Mouse (Mus musculus) neural tube, embryonic 12.5 days (tissue): ENCODE results near the gene Ccr3. TPM values are rescaled to one million over a fixed set of nuclear protein-coding genes. Genes with fewer than 3 reads are reported as not detected.
"Not testable (repeated sequence)": the region's sequence is repeated elsewhere in the genome, so short reads cannot be mapped to it uniquely, and the experiment has no call there.

Experiments used
- ATAC-seq: fragments of 200-750 bp; cut with Nextera tagmentation; 2 replicates; pipeline ENCODE4 v1.8.0; 2017; ENCODE audit warnings: low read depth, mild to moderate bottlenecking, moderate TSS enrichment, moderate library complexity; ENCODE audit not compliant: low FRiP score
- H3K27ac ChIP-seq: fragments of 300-500 bp; sonication (generic); 2 replicates; pipeline ENCODE4 v1.5.1; 2016
- H3K27me3 ChIP-seq: fragments of 300-500 bp; sonication (generic); replicated peaks from 2 replicates; pipeline ENCODE4 v1.6.1; 2016; ENCODE audit warnings: mild to moderate bottlenecking
- H3K36me3 ChIP-seq: fragments of 300-500 bp; sonication (generic); 2 replicates; pipeline ENCODE4 v1.6.1; 2016; ENCODE audit warnings: mild to moderate bottlenecking
- H3K4me1 ChIP-seq: fragments of 300-500 bp; sonication (generic); 2 replicates; pipeline ENCODE4 v1.6.1; 2016
- H3K4me2 ChIP-seq: fragments of 300-500 bp; sonication (generic); replicated peaks from 2 replicates; pipeline ENCODE4 v1.6.1; 2016; ENCODE audit warnings: mild to moderate bottlenecking
- H3K4me3 ChIP-seq: fragments of 300-500 bp; sonication (generic); 2 replicates; pipeline ENCODE4 v1.5.1; 2016
- H3K9ac ChIP-seq: fragments of 300-500 bp; sonication (generic); 2 replicates; pipeline ENCODE4 v1.6.1; 2016; ENCODE audit warnings: mild to moderate bottlenecking
- H3K9me3 ChIP-seq: fragments of 300-500 bp; sonication (generic); 2 replicates; pipeline ENCODE4 v1.6.1; 2016; ENCODE audit warnings: mild to moderate bottlenecking
- WGBS: fragments of 180-500 bp; shearing (Covaris S2); methylation state at CpG from one replicate; pipeline ENCODE4 v1.1.7; 2016; 5-methylcytosine and 5-hydroxymethylcytosine counted together
- polyA plus RNA-seq: library from polyadenylated mRNA; unstranded; fragments of >200 nt; fragmentation: Nextera tagmentation; extraction: Ambion mirVana; gene quantifications from 2 replicates; pipeline ENCODE4 v1.2.1, GENCODE M21; 2016

The Ccr3 gene
- polyA plus RNA-seq, 1 experiment from 2014 or later: not detected

- Histone ChIP-seq H3K27me3 (no peaks in the 10 kb centered on the region), H3K4me1 (no peaks in the 10 kb centered on the region), H3K27ac (no peak overlapping the region), H3K9ac (no peak overlapping the region), H3K4me2 (no peak overlapping the region), H3K4me3 (no peak overlapping the region), H3K36me3 (no peaks in the 10 kb centered on the region), H3K9me3 (no peaks in the 10 kb centered on the region)
- 86% methylated on average over 2 of the region's 2 CpGs for WGBS
- no peak for ATAC-seq
These were observed 38.0 kb downstream of the Ccr3 start for GRCm38 (mm10) chr9:124059660-124060352.

- H3K4me3 ChIP-seq, H3K4me2 ChIP-seq, H3K9ac ChIP-seq, ATAC-seq, H3K27ac ChIP-seq, H3K4me1 ChIP-seq, H3K9me3 ChIP-seq, H3K27me3 ChIP-seq, H3K36me3 ChIP-seq: not testable (repeated sequence)
- 70% methylated on average over 3 of the region's 3 CpGs for WGBS
These were observed 40.0 kb downstream of the Ccr3 start for GRCm38 (mm10) chr9:124061474-124062432.

GRCm38 (mm10) chr9:124066572-124067103 is 44.9 kb downstream of the Ccr3 start:
- no peak overlapping the region for H3K9ac ChIP-seq
- H3K4me2 ChIP-seq: no peak overlapping the region
- ATAC-seq: no peak
- H3K27me3 ChIP-seq: no peaks in the 10 kb centered on the region
- H3K4me3 ChIP-seq: no peak overlapping the region
- H3K27ac ChIP-seq: no peak overlapping the region
- no peaks in the 10 kb centered on the region for H3K9me3 ChIP-seq
- no peaks in the 10 kb centered on the region for H3K4me1 ChIP-seq
- no peaks in the 10 kb centered on the region for H3K36me3 ChIP-seq

GRCm38 (mm10) chr9:124068098-124069058 is 46.6 kb downstream of the Ccr3 start:
- no peak for ATAC-seq
- H3K4me3 ChIP-seq: no peak overlapping the region
- H3K36me3 ChIP-seq: no peaks in the 10 kb centered on the region
- WGBS: 65% methylated on average over 2 of the region's 2 CpGs
- H3K9me3 ChIP-seq: no peaks in the 10 kb centered on the region
- no peaks in the 10 kb centered on the region for H3K4me1 ChIP-seq
- no peak overlapping the region for H3K4me2 ChIP-seq
- H3K27me3 ChIP-seq: no peaks in the 10 kb centered on the region
- H3K27ac ChIP-seq: no peak overlapping the region
- H3K9ac ChIP-seq: no peak overlapping the region

GRCm38 (mm10) chr9:124071506-124071905 is 49.7 kb downstream of the Ccr3 start:
- WGBS: 93% methylated on average over 1 of the region's 1 CpGs
- H3K9ac ChIP-seq: no peak overlapping the region
- no peaks in the 10 kb centered on the region for H3K9me3 ChIP-seq
- no peaks in the 10 kb centered on the region for H3K4me1 ChIP-seq
- H3K27me3 ChIP-seq: no peaks in the 10 kb centered on the region
- H3K36me3 ChIP-seq: no peaks in the 10 kb centered on the region
- H3K27ac ChIP-seq: no peak overlapping the region
- H3K4me2 ChIP-seq: no peak overlapping the region
- no peak overlapping the region for H3K4me3 ChIP-seq
- ATAC-seq: no peak

- WGBS: 80% methylated on average over 4 of the region's 4 CpGs
- no peak overlapping the region for H3K27ac ChIP-seq
These were observed 58.0 kb downstream of the Ccr3 start for GRCm38 (mm10) chr9:124079803-124080202.

GRCm38 (mm10) chr9:124080471-124080870 is 58.7 kb downstream of the Ccr3 start:
- H3K4me3 ChIP-seq, H3K4me2 ChIP-seq, H3K27ac ChIP-seq, ATAC-seq, H3K36me3 ChIP-seq, H3K4me1 ChIP-seq, H3K9me3 ChIP-seq, H3K9ac ChIP-seq, H3K27me3 ChIP-seq: not testable (repeated sequence)
- WGBS: 95% methylated on average over 12 of the region's 13 CpGs

More at GRCm38 (mm10) chr9:124079803-124080202, 58.0 kb downstream of the Ccr3 start:
- Histone ChIP-seq H3K9ac (no peak overlapping the region), H3K27me3 (no peaks in the 10 kb centered on the region), H3K9me3 (no peaks in the 10 kb centered on the region), H3K4me3 (no peak overlapping the region), H3K36me3 (no peaks in the 10 kb centered on the region), H3K4me1 (no peaks in the 10 kb centered on the region), H3K4me2 (no peak overlapping the region)
- ATAC-seq: no peak

Other genes with a start within 250 kb of the Ccr3 start
- gene Cxcr6, start 215.5 kb upstream of the Ccr3 start, polyA plus RNA-seq: 0.20 TPM in 1 of 2 replicates, not detected in the other
- 9.1 and 9.6 TPM in 2 replicates for gene Fyco1, start 170.1 kb upstream of the Ccr3 start, polyA plus RNA-seq
- gene Xcr1, start 159.9 kb upstream of the Ccr3 start, polyA plus RNA-seq: not detected in 2 replicates
- 1.3 TPM in 2 replicates for gene Ccr1, start 53.3 kb upstream of the Ccr3 start, polyA plus RNA-seq
- gene Ccr1l1, start 43.6 kb upstream of the Ccr3 start, polyA plus RNA-seq: not detected in 2 replicates
- gene Ccr2, start 80.0 kb downstream of the Ccr3 start, polyA plus RNA-seq: 0.28 and 0.42 TPM in 2 replicates
- gene Ccr5, start 99.6 kb downstream of the Ccr3 start, polyA plus RNA-seq: 0.29 and 0.77 TPM in 2 replicates